Mouse (Mus musculus) heart, adult 9 months (tissue): ENCODE measurements around the gene Slc15a5.

Experiments used
- DNase-seq, 2 experiments: peaks; one replicate each; pipeline ENCODE4 v3.0.0; 2022; ENCODE audit warnings: low spot score in 2 of 2

Gene Slc15a5

DNA sequence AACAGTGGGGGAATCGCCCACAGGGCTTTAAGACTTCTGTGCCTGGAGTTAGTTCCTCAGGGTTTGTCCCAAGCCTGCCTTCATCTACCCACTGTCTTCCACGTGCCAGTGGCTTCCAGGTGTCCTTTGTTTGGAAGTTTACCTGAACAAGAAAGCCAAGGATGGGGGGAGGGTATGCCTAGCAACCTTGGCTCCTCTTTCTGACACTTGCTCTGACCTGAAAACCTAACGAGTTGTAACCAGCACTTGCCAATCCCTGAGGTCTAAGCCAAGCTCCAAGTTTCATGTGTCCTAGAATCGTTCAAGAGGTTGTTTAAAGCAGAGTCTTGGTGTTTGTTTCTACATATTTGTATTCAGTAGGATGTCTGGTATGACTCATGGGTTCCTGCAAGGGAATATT, 116.9 kb downstream of the Slc15a5 start:
- DNase-seq = no peak

DNA sequence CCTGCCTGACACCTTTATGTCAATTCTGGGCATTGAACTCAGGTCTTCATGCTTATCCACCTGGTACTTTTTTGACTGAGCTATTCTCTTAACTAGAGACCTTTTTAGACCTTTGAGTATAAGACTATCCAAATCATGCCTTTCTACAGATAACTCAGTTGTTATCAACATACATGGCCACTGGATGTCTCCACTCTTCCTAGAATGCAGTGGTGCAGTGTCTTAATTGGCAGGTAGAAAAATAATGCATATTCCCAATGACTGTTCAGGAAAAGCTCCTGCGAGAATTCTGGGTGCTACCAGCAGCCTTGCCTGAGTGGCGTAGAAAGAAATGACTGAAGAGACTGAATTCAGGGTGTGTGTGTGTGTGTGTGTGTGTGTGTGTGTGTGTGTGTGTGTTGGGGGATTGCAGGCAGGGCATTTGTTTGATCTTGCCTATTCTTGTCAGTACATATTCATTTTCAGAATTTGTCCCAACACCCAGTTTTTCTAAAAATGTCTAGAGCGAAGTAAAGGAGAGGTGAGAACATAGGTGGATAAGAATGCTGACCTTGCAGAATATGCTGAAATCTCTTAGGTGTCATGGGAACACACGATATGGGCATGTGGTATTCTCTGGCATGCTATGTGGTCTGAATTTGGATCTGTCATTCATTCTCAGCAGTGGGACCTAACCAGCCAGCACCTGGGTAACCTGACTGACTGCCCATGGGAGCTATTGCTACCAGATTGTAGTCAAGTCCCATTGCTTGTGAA, 119.5 kb downstream of the Slc15a5 start:
- DNase-seq = no peak

DNA sequence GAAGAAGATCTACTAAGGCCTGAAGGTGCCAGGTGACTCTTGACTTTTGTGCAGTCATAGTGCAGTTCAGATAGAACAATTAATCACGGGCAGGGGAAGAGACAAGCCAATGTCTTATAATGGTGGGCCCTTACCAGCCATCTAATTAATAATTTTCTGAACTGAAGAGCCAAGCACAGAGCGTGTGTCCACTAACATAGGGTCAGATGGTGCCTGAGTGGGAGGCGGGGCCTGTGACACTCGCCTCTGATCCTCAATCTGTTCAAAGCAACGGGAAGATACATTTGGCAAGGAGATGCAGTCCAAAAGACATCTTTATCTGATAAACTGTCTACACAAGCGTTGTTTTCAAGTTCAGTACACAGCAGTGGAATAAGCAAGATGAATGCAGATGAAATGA, 122.1 kb downstream of the Slc15a5 start:
- DNase-seq = no peak

DNA sequence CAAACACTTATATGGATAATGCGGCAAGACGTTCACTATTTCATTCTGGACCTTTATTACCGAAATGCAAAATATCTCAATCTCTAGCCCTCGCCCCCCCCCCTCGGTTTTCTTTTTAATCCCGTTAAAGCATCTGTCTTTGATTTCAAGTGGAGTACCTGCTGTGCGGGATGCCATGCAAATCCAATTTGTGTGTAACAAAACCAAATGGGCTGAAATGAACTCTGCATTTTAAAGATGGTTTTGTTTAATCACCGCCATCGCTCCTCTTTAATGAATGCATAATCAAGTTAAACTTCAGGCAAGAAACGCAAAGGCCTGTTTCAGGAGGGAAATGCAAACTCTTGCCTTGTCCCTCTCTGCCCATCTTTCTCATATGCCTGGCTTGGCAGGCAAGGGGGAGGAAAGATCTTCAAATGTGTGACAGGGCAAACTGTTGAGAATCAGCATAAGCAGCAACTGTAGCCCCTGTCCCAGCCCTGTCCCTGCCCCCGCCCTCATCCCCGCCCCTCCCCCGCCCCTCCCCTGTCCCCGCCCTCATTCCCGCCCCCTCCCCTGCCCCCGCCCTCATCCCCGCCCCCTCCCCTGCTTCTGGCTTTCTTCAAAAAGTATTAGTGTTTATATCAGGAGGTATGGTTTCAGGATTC, 122.8 kb downstream of the Slc15a5 start:
- DNase-seq = no peak

DNA sequence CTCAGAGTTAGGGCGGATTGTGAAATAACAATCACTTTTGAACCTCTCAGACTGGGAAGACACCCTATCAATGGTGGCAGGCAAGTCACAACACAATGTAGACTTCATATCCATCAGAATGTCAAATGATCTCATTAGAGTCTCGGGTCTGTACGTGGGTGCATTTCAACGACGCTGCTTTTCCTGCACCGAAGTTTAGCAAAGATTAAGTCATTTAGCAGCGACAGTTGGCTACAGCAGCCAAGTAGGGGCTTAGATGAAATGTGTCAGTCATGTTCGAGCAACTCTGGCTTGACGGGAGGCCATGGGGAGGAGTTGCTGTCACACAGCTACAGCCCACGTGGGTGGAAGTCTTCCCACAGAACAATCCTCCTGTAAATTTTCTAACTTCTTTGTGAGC, 133.2 kb downstream of the Slc15a5 start:
- no peak for DNase-seq

DNA sequence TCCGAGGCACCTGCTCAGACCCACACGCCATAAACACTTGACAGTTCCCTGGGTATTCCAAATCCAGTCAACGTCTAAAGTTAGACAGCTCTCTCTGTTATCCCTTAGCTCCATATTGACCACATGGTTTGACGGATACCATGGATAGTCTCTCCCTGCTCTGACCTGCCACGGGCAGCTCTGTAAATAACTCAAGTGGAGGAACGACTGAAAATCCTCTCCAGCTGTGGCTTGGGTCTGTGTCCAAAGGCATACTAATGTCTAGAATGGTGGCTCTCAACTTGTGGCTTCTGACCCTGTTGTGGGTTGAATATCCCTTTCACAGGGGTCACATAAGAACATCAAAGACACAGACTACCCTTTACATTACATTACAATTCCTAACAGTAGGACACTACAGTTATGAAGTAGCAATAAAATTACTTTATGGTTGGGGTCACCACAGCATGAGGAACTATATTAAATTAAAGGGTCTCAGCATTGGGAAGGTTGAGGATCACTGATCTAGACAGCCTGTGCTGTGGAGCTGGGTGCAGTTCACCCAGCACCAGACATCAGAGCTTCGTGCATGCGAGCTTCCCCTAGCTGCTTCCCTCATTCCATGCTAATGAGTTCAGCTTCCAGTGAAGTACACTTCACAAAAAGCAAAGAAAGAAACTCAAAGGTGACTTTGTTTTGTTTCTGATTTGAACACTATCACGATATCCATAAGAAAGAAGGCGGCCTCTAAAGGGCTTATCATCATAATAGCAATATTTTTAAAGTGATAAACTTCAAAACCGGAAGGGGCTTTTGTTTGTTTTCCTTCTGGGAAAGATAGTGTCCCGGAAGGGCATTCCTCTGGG, 139.1 kb downstream of the Slc15a5 start:
- DNase-seq = no peak

DNA sequence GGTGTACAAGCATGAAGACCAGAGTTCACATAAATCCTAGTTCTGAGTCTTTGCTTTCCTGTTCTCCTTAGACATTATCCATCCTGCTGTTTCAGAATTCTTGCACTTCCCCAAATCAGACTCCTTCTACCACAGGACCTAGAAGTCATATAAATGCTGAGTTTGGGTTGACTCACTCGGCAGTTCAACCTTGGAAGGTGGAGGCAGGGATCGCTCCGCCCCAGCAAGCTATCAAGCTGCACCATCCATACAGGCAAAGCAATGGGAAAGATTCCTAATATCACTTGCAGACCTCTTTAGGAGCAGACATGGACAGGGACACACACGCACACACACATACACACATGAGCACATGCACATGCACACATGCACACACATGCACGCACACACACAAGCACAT, 142.2 kb downstream of the Slc15a5 start:
- no peak for DNase-seq

DNA sequence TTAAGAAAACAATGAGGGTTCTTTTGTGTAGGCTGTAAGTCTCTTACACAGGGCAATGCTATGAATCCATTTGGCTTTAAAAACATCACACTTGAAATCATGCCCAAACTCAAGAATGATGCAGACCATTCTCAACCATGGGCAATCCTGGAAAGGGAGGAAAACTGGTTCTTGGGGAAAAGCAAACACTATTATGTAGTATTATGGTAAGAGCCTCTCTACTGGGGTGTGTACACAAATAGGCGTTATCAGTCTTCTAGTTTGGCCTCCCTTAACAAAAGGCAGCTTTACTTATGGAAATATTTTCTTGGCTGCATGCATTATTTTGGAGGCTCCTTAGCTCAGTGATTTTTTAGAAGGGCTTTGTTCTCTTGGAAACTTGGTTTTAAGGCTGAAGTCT, 143.4 kb downstream of the Slc15a5 start:
- no peak for DNase-seq

DNA sequence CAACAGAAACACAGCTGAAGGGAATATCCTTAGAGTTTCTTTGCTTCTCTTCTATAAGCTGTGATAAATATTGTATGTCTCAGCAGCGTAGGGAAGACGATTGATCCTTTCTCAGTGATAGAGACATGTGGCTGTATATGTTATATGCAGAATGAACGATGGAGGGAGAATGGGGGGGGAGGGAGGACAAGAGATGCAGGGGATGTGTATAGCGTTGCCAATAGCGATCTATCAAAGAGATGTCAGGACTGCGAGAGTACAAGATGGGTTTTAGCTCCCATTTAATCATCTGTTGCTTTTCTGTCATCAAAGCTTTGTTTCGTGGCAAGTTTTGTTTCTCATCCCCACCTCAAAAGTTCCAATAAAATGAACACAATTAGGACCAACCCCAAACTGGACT, 143.9 kb downstream of the Slc15a5 start:
- no peak for DNase-seq

DNA sequence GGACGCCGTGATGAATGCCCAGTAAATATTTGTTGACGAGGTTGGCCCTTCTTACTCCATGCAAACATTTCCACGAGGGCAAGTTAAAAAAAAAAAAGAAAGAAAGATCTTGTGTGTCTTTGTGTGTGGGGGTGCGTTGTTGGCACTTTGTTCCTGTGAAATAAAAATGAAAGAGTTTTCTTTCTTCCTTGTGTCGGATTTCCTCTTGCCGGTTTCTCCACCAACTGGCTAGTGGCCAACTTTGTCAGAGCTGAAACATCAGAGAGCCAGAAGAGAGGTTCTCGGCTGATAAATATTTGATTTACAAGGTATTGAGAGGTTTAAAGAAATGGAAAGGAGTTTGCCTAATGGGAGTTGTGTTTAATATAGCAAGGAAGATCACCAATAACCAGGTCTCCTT, 144.4 kb downstream of the Slc15a5 start:
- DNase-seq = peak in 1 of 2 experiments; percentile 3

DNA sequence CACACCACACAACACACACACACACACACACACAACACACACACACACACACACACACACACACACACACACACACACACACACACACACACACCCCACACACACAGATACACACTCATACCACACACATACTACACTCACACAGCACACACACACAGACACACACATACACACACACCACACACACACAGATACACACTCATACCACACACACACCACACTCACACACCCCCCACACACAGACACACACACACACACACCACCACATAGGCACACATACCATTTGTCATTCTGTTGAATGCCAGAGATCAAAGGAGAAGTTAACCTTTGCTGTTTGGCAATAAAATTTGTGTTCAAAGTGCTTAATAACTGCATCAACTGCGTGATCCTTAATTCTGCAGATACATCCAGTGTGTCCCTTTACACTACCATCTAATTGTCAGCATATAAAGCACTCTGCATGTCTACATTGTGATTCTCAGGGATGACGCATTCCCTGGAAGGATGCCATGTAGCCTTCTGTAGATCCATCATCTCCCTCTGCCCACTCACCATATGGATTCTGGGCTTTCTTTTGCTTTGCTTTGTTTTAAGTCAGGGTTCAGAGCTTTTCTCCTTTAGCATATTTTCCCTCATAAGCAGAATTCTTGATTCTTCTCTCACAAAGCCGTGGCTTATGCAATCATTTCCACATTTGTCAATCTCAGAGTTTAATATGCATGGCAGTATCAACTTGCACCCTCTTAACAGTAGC, 145.0 kb downstream of the Slc15a5 start:
- no peak for DNase-seq
